Mouse (Mus musculus): ENCODE measurements around the gene Kcnmb1. TPM values are rescaled to one million over a fixed set of nuclear protein-coding genes. Genes with fewer than 3 reads are reported as not detected.

Gene Kcnmb1
- polyA plus RNA-seq, 1 experiment from 2014 or later, result 0.25 TPM

DNA sequence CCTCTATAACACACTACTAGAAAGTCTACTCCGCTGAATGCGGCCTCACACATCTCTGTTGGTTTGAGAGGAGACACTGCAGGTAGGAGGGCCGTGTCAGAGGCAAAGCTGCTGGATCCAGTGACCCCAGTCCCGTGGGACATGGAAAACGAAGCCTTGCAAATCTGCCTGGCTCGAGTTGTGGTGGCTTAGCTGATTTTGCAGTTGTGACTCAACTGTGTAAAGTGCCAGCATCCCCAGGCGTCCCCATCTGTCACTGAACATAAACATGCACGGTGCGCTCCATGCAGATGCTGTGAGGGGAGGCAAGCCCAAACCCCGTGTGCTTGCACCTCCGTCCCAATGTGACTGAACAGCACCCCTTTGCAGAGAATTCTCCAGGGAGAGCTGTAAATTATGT lies 33.4 kb upstream of the Kcnmb1 start:
- ATAC-seq (ENCODE audit: low FRiP score, low read depth), result no peak
- Histone ChIP-seq H3K9ac (no peak overlapping the region), H3K4me3 (no peak overlapping the region), H3K4me2 (no peak overlapping the region), H3K36me3 (no peaks in the 10 kb centered on the region), H3K27me3 (no peaks in the 10 kb centered on the region), H3K27ac (replicated peaks) (no peak overlapping the region), H3K4me1 (replicated peaks) (peaks cover 16% of the 10 kb centered on the region), H3K9me3 (no peaks in the 10 kb centered on the region)
- 61% methylated on average over 11 of the region's 11 CpGs for WGBS

DNA sequence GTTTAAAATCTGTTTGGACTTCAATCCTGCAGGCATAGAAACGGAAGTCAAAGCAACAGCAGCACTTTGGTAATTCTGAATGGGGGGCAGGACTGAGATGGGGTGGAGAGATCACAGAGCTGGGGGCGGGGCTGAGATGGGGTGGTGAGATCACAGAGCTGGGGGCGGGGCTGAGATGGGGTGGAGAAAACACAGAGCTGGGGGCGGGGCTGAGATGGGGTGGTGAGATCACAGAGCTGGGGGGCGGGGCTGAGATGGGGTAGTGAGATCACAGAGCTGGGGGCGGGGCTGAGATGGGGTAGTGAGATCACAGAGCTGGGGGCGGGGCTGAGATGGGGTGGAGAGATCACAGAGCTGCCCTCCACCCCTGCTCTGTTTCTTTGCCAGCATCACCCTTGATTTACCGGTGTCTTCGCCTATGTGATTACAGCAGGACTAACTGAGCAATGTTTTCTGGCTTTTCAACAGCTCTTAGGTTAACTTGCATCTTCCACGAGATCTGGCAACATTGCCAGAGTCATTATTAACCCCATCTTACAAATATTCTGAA lies 30.9 kb upstream of the Kcnmb1 start:
- no peak overlapping the region for H3K9ac ChIP-seq
- no peaks in the 10 kb centered on the region for H3K36me3 ChIP-seq
- H3K4me3 ChIP-seq, result no peak overlapping the region
- ATAC-seq (ENCODE audit: low FRiP score, low read depth), result no peak
- H3K4me1 ChIP-seq (replicated peaks), result peaks cover 5% of the 10 kb centered on the region; the same call in 1 of the 2 replicates
- H3K27ac ChIP-seq (replicated peaks), result no peak overlapping the region
- H3K27me3 ChIP-seq, result no peaks in the 10 kb centered on the region
- H3K4me2 ChIP-seq, result no peak overlapping the region
- no peaks in the 10 kb centered on the region for H3K9me3 ChIP-seq
- 23% methylated on average over 8 of the region's 10 CpGs for WGBS

DNA sequence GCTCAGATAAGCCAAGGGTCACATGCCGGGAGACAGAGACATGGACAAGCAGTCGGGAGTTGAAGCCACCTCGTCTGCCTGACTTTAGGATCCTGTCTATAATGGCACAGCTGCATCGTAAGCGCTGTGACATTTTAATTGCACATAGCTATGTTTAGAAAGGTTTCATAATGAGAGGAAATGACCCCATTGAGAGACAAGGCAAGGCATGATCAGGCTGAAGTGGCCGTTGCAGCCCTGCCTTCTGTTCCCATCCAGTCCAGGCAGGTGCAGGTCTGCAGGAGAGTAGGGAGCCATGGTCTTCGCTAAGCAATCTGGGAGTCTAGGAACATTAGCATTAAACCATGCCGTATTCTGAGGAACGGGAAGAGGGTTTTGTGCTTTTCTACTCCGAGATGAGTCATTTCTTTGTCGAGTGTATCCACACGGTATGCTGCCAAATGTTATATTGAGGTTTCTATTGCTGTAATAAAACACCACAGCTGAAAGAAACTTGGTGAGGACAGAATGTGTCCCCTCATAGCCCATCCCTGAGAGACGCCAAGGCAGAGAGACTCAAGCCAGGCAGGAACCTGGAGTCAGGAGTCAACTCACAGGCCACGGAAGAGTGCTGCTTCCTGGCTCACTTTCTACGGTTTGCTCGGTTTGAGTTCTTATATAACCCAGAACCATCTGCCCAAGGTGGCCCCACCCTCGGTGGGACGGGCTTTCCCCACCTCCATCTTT lies 30.3 kb upstream of the Kcnmb1 start:
- H3K4me3 ChIP-seq, result no peak overlapping the region
- no peak overlapping the region for H3K4me2 ChIP-seq
- no peak overlapping the region for H3K27ac ChIP-seq (replicated peaks)
- peaks cover 3% of the 10 kb centered on the region; the same call in 1 of the 2 replicates for H3K4me1 ChIP-seq (replicated peaks)
- no peaks in the 10 kb centered on the region for H3K9me3 ChIP-seq
- no peak for ATAC-seq (ENCODE audit: low FRiP score, low read depth)
- 69% methylated on average over 18 of the region's 18 CpGs for WGBS
- H3K27me3 ChIP-seq, result no peaks in the 10 kb centered on the region
- no peaks in the 10 kb centered on the region for H3K36me3 ChIP-seq
- no peak overlapping the region for H3K9ac ChIP-seq

DNA sequence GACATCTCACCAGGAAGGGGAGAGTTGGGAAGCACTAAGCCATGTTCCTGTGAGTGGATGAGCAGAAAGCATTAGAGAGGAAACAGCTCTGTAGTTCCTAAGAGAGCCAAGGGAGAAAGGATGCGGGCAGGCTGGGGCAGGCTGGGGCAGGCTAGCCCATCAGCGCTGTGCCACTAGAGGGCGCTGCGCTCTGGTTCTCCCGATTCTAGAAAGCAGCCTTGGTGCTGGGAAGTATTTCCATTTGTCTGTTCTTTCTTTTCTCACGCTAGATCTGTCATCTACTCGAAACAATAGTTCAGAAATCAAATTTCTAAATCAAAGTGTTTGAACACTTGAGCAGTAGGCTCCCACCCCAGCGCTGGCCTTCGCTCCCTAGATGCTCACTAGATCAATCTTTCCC lies 28.5 kb upstream of the Kcnmb1 start:
- Histone ChIP-seq H3K27ac (replicated peaks) (no peak overlapping the region), H3K4me3 (no peak overlapping the region), H3K36me3 (no peaks in the 10 kb centered on the region), H3K9ac (no peak overlapping the region), H3K4me1 (replicated peaks) (peaks cover 3% of the 10 kb centered on the region; the same call in 1 of the 2 replicates), H3K9me3 (no peaks in the 10 kb centered on the region), H3K4me2 (no peak overlapping the region), H3K27me3 (no peaks in the 10 kb centered on the region)
- 65% methylated on average over 9 of the region's 9 CpGs for WGBS
- no peak for ATAC-seq (ENCODE audit: low FRiP score, low read depth)

DNA sequence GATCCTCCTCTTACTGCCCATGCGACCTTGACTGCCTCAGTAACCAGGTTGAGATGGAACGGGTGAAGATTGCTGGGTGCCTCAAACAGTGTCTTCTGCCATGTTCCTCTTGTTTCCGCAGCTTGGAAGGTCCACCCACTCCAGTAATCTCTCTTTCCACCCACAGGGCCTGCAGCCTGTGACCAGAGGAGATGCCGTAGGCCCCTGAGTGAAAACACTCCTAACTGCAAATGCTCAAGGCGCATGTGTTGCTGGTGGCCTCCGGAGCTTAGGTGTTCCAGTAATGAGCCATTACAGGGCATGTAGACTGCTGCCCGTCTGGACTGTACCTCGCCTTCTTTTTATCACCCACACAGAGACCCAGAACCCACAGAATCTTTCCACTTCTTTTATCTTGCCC lies 25.2 kb upstream of the Kcnmb1 start:
- no peaks in the 10 kb centered on the region for H3K27me3 ChIP-seq
- no peak overlapping the region for H3K4me3 ChIP-seq
- H3K9ac ChIP-seq, result no peak overlapping the region
- ATAC-seq (ENCODE audit: low FRiP score, low read depth), result no peak
- WGBS, result 91% methylated on average over 8 of the region's 8 CpGs
- no peak overlapping the region for H3K4me2 ChIP-seq
- no peaks in the 10 kb centered on the region for H3K9me3 ChIP-seq
- H3K36me3 ChIP-seq, result no peaks in the 10 kb centered on the region
- peaks cover 3% of the 10 kb centered on the region; the same call in 1 of the 2 replicates for H3K4me1 ChIP-seq (replicated peaks)
- H3K27ac ChIP-seq (replicated peaks), result no peak overlapping the region

GRCm38 (mm10) chr11:33938561-33939274 lies 24.1 kb upstream of the Kcnmb1 start:
- Histone ChIP-seq H3K4me2 (no peak overlapping the region), H3K27me3 (no peaks in the 10 kb centered on the region), H3K36me3 (no peaks in the 10 kb centered on the region), H3K27ac (replicated peaks) (no peak overlapping the region), H3K9me3 (no peaks in the 10 kb centered on the region), H3K4me3 (no peak overlapping the region), H3K9ac (no peak overlapping the region), H3K4me1 (replicated peaks) (peaks cover 3% of the 10 kb centered on the region; the same call in 1 of the 2 replicates)
- no peak for ATAC-seq (ENCODE audit: low FRiP score, low read depth)
- WGBS, result 49% methylated on average over 7 of the region's 7 CpGs

DNA sequence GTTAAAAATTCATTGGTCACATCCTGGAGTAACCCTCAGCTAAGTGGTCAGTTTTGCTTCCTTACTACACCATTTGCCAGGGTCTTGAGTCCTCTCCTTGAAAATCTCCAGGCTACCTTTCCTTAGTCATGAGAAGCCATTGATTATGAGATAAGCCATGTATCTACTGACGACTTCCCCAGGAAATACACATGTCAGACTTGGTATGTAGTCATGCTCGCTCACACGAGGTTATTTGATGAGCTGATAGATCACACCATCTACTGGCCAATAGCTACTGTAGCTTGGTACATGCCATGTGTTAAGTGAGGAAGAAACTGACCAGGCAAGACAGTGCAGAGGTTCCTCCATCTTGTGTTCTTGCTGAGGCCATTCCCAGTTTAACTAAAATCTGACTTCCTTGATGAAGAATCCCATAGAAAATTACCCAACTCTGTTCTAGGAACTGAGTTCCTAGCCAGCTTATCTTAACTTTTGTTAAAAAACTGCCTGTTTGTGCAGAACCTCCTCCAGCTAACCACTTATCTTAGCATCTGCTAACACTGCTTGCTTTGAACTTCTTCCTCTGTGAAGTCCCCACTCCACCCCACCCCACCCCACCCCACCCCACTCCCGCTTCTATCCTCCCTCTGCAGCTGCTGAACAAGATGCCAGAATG lies 23.2 kb upstream of the Kcnmb1 start:
- Histone ChIP-seq H3K27me3 (no peaks in the 10 kb centered on the region), H3K4me1 (replicated peaks) (peaks cover 3% of the 10 kb centered on the region; the same call in 1 of the 2 replicates), H3K9me3 (no peaks in the 10 kb centered on the region), H3K27ac (replicated peaks) (no peak overlapping the region), H3K36me3 (no peaks in the 10 kb centered on the region), H3K9ac (no peak overlapping the region), H3K4me2 (no peak overlapping the region), H3K4me3 (no peak overlapping the region)
- ATAC-seq (ENCODE audit: low FRiP score, low read depth), result no peak
- 97% methylated on average over 4 of the region's 4 CpGs for WGBS

GRCm38 (mm10) chr11:33943565-33943964 lies 19.2 kb upstream of the Kcnmb1 start:
- no peak for ATAC-seq (ENCODE audit: low FRiP score, low read depth)
- no peak overlapping the region for H3K4me2 ChIP-seq

DNA sequence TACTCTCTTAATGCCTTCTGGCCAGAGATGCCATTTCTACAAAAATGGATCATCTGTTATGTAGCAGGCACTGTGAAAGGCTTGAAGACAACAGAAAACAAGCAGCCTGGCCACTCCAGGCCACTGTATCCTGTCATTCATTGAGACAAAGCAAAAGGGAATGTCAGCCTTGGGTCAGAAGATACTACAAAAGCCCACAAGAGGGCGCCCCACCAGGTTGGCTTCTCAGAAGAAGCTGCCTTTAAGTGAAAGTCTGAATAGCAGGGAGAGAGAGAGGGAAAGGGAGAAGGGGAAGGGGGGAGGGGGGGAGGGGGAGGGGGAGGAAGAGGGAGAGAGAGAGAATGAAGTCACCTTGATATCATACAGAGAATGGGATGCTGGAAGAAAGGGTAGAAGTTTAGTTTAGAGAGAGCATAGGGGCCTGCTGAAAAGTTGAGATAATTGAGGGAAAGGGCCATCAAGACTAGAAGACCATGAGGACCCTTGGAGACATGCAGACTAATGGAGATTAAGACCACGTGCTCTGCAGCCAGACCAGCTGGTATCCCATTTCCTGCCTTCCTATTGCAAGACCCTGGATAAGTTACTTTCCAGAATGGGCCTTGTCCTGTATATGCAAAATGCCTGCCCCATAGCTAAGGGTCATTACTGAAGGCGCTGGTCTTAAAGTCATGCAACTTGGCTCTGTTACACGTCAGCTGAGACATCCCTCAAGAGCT lies 18.6 kb upstream of the Kcnmb1 start:
- Histone ChIP-seq H3K4me2 (no peak overlapping the region), H3K27ac (replicated peaks) (no peak overlapping the region), H3K4me3 (no peak overlapping the region), H3K9me3 (no peaks in the 10 kb centered on the region), H3K36me3 (no peaks in the 10 kb centered on the region), H3K4me1 (replicated peaks) (no peaks in the 10 kb centered on the region), H3K27me3 (no peaks in the 10 kb centered on the region), H3K9ac (no peak overlapping the region)
- 63% methylated on average over 4 of the region's 4 CpGs for WGBS
- ATAC-seq (ENCODE audit: low FRiP score, low read depth), result no peak

More at GRCm38 (mm10) chr11:33943565-33943964, 19.2 kb upstream of the Kcnmb1 start:
- Histone ChIP-seq H3K9ac (no peak overlapping the region), H3K4me1 (replicated peaks) (peaks cover 3% of the 10 kb centered on the region; the same call in 1 of the 2 replicates), H3K9me3 (no peaks in the 10 kb centered on the region), H3K4me3 (no peak overlapping the region), H3K36me3 (no peaks in the 10 kb centered on the region), H3K27ac (replicated peaks) (no peak overlapping the region), H3K27me3 (no peaks in the 10 kb centered on the region)
- 79% methylated on average over 1 of the region's 1 CpGs for WGBS

DNA sequence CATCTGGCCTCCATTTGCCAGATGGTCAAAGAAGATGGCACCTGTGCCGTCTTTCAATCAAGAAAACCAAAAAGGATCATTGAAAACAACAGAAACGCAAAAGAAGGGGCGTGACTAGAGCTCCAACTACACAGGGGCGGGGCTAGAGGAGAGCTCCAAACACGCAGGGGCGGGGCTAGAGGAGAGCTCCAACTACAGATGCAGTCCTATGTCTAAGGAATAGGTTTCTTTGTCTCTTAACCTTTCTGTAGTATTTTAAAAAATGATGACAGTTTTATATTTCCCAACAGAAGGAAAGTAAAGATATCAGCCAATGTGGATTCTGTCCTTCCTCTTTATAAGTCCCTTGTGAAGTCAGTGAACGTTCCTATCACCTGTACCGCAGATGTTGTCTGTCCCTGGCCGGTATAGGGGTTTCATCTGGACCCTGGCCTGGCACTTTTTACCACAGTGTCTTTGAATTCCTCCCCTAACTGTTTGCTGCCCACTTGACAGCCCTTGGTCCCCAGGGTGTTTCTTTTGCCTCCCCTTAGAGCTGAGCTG lies 18.0 kb upstream of the Kcnmb1 start:
- no peak for ATAC-seq (ENCODE audit: low FRiP score, low read depth)
- Histone ChIP-seq H3K36me3 (no peaks in the 10 kb centered on the region), H3K4me3 (no peak overlapping the region), H3K27me3 (no peaks in the 10 kb centered on the region), H3K9ac (no peak overlapping the region), H3K9me3 (no peaks in the 10 kb centered on the region), H3K4me2 (no peak overlapping the region), H3K4me1 (replicated peaks) (no peaks in the 10 kb centered on the region), H3K27ac (replicated peaks) (no peak overlapping the region)
- 89% methylated on average over 9 of the region's 9 CpGs for WGBS

- Histone ChIP-seq H3K4me1 (replicated peaks) (no peaks in the 10 kb centered on the region), H3K9ac (no peak overlapping the region), H3K4me2 (no peak overlapping the region), H3K27ac (replicated peaks) (no peak overlapping the region), H3K27me3 (no peaks in the 10 kb centered on the region), H3K4me3 (no peak overlapping the region), H3K36me3 (no peaks in the 10 kb centered on the region), H3K9me3 (no peaks in the 10 kb centered on the region)
- ATAC-seq (ENCODE audit: low FRiP score, low read depth), result no peak
- WGBS, result 88% methylated on average over 4 of the region's 4 CpGs
Measured at GRCm38 (mm10) chr11:33946501-33946900, 16.3 kb upstream of the Kcnmb1 start.
